Mouse (Mus musculus) olfactory bulb, adult 2 months (tissue): ENCODE results near the gene Psmd5.

ENCODE experiments used
- CTCF ChIP-seq: fragments of 200-500 bp; IDR thresholded peaks from 2 replicates; pipeline ENCODE4 v1.5.1; 2012; ENCODE audit warnings: low read depth, mild to moderate bottlenecking, low read length, moderate library complexity; ENCODE audit not compliant: insufficient read depth
- POLR2A ChIP-seq: fragments of 200-500 bp; IDR thresholded peaks from 2 replicates; pipeline ENCODE4 v1.6.1; 2012; ENCODE audit warnings: mild to moderate bottlenecking, low read depth, low read length, moderate library complexity; ENCODE audit not compliant: insufficient read depth

DNA sequence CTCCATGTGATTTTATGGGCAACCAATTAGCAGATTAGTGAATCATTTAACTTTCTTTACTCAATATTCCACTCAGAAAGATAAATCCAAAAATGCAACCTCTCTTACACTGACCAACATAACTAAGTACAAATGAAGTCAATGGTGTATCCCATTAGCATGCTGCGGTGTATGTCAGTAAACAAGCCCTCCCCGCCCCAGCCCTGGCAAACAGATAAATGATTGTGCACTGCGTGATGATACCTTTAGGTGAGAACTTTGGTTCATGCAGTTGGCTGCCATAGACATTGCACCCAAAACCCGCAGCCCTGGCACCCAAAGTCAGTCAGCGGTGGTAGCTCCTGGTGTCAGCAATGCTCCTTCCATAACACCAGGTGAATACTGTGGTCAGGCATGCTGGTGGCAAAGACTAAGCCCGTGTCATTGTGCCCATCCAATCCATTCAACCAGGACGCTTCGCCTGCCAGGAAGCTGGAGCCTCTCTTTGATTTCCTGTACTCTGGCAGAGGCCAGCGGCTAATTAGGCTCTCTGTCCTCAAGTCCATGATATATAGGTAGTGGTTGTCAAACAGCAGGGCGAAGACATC lies 69.3 kb downstream of the Psmd5 start:
- no peak for TF ChIP-seq POLR2A
- no peak for TF ChIP-seq CTCF
